Mouse (Mus musculus) E14TG2a.4 (cell line): ENCODE data around the gene Sema5a.

Source experiments
- CTCF ChIP-seq: conservative IDR thresholded peaks from 2 replicates; pipeline ENCODE4 v1.5.1; 2014; ENCODE audit warnings: low read length
- NANOG ChIP-seq: IDR thresholded peaks from 2 replicates; pipeline ENCODE4 v1.6.1; 2014; ENCODE audit warnings: borderline replicate concordance, low read length, mixed read lengths
- POU5F1 ChIP-seq: IDR thresholded peaks from 2 replicates; pipeline ENCODE4 v1.6.1; 2014; ENCODE audit warnings: low read length, borderline replicate concordance

DNA sequence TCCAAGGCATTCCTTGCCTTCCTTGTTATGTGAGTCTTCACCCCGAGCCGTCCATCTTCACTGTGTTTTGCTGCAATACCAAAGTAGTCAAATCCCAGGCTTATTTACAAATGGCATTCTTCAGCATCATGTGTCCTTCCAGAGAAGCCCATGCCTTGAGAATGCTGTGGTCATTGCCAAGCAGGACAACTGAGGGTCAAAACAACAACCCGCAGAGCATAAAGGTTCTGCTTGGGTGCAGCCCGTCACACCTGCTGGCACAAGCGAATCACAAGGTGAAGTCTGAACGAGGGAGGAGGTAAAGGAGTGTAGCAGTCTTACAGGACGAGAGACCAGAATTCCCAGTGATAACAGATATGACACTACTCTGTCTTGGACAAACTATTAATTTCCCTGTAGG lies 21.6 kb upstream of the Sema5a start:
- TF ChIP-seq CTCF: no peak
- no peak for TF ChIP-seq NANOG
- no peak for TF ChIP-seq POU5F1
